Mouse (Mus musculus) mouse trophoblast stem cell (cell line): ENCODE results near the gene Limk1.
"Not testable (repeated sequence)": the region's sequence is repeated elsewhere in the genome, so short reads cannot be mapped to it uniquely, and the experiment has no call there.

Experiments
- in situ Hi-C, 2 experiments: fragments of 300-500 bp; cut with MseI, MboI; formaldehyde crosslinking; loops; 2 replicates in 1 of 2; 3 replicates in 1 of 2; pipeline ENCODE4 v1.15.1; 2025

Limk1 gene

GRCm38 (mm10) chr5:134678031-134678430 is 10.4 kb downstream of the Limk1 start:
- in situ Hi-C loops = no loop called here

GRCm38 (mm10) chr5:134677491-134677890 is 10.9 kb downstream of the Limk1 start:
- in situ Hi-C loops = no loop called here

- in situ Hi-C loops = no loop called here
These were observed 12.2 kb downstream of the Limk1 start for GRCm38 (mm10) chr5:134675956-134676759.

DNA sequence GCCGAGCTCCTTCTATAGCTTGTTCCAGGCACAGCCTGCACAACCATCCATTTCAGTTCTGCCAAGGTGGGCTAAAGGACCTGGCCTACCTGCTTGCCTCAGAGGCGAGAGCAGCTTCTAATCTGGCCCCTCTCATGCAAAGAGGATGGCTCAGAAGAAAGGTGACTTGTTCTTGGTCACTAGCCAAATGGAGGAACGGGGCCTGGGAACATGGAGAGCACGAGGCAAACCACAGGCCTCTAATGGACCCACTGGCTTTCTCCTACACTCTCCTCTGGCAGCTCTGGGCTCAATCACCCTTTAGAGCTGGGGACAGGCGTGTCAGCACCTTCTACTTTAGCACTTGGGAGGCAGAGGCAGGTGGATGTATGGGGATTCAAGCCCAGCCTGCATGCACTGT is 13.4 kb downstream of the Limk1 start:
- in situ Hi-C loops = no loop called here

GRCm38 (mm10) chr5:134672611-134673010 is 15.8 kb downstream of the Limk1 start:
- in situ Hi-C loops = no loop called here

GRCm38 (mm10) chr5:134672198-134672516 is 16.2 kb downstream of the Limk1 start:
- in situ Hi-C loops = no loop called here

- in situ Hi-C loops = no loop called here
These were observed 16.8 kb downstream of the Limk1 start for GRCm38 (mm10) chr5:134671335-134672197.

- in situ Hi-C loops = no loop called here
These were observed 19.2 kb downstream of the Limk1 start for GRCm38 (mm10) chr5:134669001-134669708.

DNA sequence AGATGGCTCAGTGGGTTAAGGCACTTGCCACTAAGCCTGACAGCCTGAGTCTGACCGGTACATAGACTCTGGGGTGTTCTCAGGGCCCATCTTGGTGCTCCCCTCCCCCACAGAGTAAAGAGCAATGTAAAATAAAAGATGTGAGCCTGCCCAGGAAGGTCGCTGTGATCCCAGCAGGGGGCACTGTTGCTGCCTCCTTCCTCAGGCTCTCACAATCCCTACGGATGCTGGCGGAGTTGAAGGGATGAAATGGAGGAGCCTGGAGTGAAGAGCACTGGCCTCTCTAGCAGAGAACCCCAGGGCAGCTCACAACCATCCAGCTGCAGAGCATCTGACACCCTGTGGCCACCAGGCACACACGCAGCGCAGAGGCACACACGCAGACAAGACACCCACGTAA is 19.9 kb downstream of the Limk1 start:
- in situ Hi-C loops = no loop called here

DNA sequence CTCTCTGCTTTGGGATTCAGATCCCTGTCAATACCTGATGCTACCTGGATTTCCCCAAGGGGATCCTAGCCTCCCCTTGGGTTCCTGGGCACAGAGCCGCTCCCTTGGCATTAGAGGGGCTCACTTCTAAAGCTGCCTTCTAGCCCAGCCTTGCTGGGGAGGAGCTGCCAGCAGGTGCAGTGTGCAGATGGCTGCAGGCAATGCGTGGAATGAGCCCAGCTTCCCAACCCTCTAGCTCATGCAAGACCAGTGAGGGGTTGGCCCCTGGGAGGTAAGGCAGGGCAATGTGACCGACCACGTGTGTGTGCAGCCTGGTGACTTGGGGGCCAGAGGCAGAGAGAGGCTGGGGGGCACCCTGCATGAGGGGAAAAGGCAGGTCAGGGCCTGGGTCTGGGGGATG is 31.7 kb downstream of the Limk1 start:
- in situ Hi-C loops = loop anchor here in 1 of 2 experiments (10.0 kb wide), 1 partner anchor 48 kb away; no protein-coding TSS in a partner anchor

DNA sequence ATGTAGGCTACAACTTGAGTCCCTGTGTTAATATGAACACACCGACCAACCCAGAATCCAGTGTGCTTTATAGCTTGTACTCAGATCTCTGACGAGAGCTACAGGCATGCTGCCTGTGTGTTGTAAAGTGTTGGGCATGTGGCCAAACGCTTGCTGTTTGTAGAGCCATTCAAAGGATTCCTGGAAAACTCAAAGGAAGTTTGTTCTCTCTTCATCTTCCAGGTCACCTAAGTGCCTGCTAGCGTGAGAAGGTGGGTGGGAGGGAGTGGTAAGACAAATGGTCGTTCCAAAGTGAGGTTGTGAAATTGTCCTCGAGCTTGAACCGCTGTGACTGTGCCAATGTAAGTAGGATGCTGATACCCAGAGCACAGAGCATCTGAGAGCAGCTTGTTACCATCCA is 36.4 kb downstream of the Limk1 start:
- in situ Hi-C loops = loop anchor here in 1 of 2 experiments (10.0 kb wide), 1 partner anchor 53 kb away; no protein-coding TSS in a partner anchor

GRCm38 (mm10) chr5:134650926-134651325 is 37.5 kb downstream of the Limk1 start:
- in situ Hi-C loops = loop anchor here in 1 of 2 experiments (10.0 kb wide), 1 partner anchor 54 kb away; no protein-coding TSS in a partner anchor

DNA sequence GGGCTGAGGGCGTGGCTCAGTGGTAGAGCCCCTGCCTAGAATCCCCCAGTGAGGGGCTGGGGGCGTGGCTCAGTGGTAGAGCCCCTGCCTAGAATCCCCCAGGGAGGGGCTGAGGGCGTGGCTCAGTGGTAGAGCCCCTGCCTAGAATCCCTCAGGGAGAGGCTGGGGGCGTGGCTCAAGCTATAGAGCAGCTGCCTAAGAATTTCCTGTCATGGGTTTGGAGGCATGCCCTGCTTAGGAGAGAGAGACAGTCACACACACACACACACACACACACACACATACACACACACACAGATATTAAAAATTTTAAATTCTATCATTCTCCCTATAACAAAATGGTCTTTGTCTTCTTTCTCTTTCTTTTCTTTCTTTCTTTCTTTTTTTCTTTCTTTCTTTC is 39.4 kb downstream of the Limk1 start:
- in situ Hi-C loops = not testable (repeated sequence)

DNA sequence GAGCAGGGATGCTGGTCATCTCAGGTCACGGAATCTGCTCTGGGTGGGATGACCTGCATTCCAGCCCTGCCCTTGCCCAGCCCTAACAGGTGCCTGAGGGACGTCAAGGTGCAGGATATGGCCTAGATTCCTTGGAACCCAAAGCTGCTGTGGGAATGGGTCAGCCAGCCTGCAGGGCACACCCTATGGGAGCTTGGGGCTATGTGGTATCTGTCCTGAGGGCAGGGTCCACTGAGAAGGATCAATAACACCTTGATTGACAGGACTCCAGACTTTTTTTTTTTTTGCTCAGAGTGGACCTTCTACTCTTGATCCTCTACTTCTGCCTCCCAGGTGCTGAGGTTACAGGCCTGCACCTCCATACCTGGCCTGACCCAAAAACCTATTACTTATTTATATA is 41.0 kb downstream of the Limk1 start:
- in situ Hi-C loops = no loop called here

- in situ Hi-C loops = no loop called here
These were observed 41.9 kb downstream of the Limk1 start for GRCm38 (mm10) chr5:134646461-134646860.

DNA sequence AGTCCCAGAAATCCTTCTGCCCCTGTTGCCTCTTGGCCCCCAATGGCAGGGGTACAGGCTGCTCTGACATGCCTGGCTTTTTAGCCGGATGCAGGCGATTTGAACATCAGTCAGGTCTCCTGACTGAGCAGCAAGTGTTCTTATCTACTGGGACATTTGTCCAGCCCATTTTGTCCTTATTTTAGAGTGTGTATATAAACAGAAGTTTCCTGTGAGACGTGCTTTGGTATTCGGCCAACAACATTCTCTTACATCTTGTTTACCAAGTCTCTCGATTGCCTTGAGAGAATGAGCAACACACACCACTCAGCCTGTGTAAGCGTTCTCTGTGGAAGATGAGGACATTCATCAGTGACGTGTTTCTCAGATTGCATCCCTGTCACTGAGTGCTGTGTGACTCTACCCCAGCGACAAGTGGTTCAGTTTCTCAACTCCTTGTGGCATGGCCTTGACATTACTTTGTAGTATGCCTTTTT is 43.7 kb downstream of the Limk1 start:
- in situ Hi-C loops = no loop called here

DNA sequence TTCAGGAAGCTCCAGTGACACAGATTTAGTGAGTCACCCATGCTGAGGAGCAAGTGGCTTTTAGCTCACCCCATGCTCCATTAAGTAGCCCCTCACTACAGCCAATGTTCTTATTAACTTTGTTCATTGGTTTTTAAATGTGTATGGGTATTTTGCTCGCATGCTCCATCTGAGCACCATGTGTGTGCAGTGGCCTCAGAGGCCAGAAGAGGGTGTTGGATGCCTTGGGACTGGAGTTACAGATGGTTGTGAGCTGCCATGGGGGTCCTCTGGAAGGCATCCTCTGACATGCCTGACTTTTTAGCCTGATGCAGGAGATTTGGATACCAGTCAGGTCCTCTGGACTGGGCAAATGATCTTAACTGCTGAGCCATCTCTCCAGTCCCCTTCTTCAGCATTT is 44.3 kb downstream of the Limk1 start:
- in situ Hi-C loops = no loop called here

GRCm38 (mm10) chr5:134640371-134640770 is 48.0 kb downstream of the Limk1 start:
- in situ Hi-C loops = no loop called here

DNA sequence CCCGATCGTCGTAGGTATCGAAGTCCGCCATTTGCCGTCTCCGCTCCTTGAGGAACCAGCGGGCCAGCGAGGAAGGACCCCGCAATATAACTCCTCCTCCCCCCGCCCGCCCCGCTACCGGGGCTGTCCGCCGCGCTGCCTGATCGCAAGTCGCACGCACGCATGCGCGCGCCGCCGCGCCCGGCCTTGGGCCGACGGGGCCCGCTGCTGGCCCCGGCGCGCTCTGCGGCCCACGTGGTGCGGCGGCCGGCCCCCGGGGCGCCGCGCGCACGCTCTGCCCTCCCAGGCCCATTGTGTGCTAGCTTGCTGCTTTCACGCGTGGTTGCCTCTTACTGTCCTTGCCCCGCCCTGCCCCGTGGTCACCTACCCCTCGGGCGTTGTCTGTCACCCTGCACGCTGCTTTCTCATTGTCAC is 49.1 kb downstream of the Limk1 start, which contains the start of gene Eif4h:
Gene Eif4h (minus strand): TSS at position 222 of the 414 bp plus-strand sequence.
- in situ Hi-C loops = no loop called here

DNA sequence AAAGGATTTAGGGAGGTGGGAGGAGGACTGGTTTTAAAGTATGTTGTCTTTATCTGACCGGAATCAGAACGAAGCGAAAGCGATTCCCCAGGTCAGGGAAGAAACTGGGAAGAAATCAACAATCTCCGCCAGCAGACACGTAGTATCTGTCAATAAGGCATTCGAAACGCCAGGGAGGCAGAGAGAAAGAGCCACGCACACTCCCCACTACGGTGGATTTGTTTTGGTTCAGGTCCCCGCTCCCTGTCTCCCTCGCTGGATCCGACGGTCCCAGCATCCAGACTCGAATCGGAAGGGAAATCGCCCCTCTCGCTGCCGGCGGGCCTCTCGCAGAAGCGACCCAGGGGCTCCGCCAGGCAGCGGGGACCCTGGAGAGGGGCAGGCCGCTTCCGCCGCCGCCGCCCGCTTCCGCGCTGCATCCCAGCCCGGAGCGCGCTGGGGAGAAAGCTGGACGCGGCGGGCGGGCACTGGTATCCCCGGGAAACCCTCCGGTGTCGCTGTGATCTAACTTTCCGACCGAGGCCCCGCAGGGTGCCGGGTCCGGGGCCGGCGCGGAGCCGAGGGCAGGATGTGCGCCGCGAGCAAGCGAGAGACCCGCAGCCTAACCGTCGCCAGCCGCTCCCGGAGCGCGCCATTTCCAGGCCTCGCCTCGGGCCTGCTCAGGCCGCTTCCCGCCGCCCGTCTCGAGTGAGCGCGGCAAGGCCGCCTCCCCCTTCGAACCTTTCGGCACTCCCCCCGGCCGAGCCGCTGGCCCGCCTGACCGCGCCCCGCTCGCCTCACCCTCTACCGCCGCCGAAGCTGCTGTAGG is 49.7 kb downstream of the Limk1 start:
- in situ Hi-C loops = no loop called here

DNA sequence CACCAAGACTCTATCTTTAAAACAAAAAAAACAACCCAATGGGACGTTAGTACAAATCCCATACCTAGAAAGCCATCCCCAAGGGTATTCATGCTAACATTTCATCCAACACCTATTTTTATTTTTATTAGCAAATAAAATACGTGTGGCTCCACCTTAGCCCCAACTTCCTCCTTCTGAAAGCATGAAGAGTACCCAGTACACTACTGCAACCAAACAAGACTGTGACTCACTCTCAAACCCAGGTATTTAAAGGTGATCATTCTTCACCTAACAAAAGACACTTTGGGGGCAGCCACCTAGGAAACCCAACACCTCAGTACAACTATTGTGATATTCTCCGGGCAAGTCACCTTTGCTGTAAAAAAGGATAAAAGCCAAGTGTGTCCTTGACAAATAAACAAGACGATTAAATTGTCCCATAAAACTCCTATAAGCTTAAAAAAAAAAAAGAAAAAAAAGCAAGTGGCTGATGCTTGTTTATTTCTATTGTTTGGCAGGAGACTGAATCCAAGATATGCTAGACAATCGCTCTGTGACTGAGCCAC is 50.5 kb downstream of the Limk1 start:
- in situ Hi-C loops = no loop called here
